Mouse (Mus musculus) embryo, embryonic 10.5 days (tissue): ENCODE results near the gene Reln.

ENCODE experiments used
- DNase-seq: peaks from one replicate; pipeline ENCODE4 v3.0.0-alpha.2; 2015; ENCODE audit warnings: low spot score

Reln gene

GRCm38 (mm10) chr5:22307853-22308252, 36.6 kb downstream of the Reln start:
- DNase-seq, result no peak

- no peak for DNase-seq
Measured at GRCm38 (mm10) chr5:22307072-22307471, 37.4 kb downstream of the Reln start.

- peak; percentile 23 for DNase-seq
Measured at GRCm38 (mm10) chr5:22303709-22304108, 40.8 kb downstream of the Reln start.

GRCm38 (mm10) chr5:22302309-22302708, 42.2 kb downstream of the Reln start:
- DNase-seq, result no peak

GRCm38 (mm10) chr5:22300788-22301187, 43.7 kb downstream of the Reln start:
- DNase-seq, result no peak

- no peak for DNase-seq
Measured at GRCm38 (mm10) chr5:22300046-22300445, 44.5 kb downstream of the Reln start.

GRCm38 (mm10) chr5:22295161-22295560, 49.3 kb downstream of the Reln start:
- DNase-seq, result no peak

GRCm38 (mm10) chr5:22291409-22291808, 53.1 kb downstream of the Reln start:
- DNase-seq, result no peak

GRCm38 (mm10) chr5:22285396-22285795, 59.1 kb downstream of the Reln start:
- no peak for DNase-seq

GRCm38 (mm10) chr5:22282141-22282665, 62.3 kb downstream of the Reln start:
- DNase-seq, result no peak

GRCm38 (mm10) chr5:22280534-22281164, 63.9 kb downstream of the Reln start:
- no peak for DNase-seq

- no peak for DNase-seq
Measured at GRCm38 (mm10) chr5:22279201-22279600, 65.3 kb downstream of the Reln start.

- no peak for DNase-seq
Measured at GRCm38 (mm10) chr5:22274134-22274533, 70.4 kb downstream of the Reln start.

GRCm38 (mm10) chr5:22266489-22267301, 77.8 kb downstream of the Reln start:
- no peak for DNase-seq

- no peak for DNase-seq
Measured at GRCm38 (mm10) chr5:22262351-22262765, 82.1 kb downstream of the Reln start.

- DNase-seq, result no peak
Measured at GRCm38 (mm10) chr5:22255346-22255745, 89.2 kb downstream of the Reln start.

- no peak for DNase-seq
Measured at GRCm38 (mm10) chr5:22253910-22254309, 90.6 kb downstream of the Reln start.

- no peak for DNase-seq
Measured at GRCm38 (mm10) chr5:22253318-22253717, 91.2 kb downstream of the Reln start.

- DNase-seq, result no peak
Measured at GRCm38 (mm10) chr5:22247850-22248249, 96.7 kb downstream of the Reln start.

- DNase-seq, result no peak
Measured at GRCm38 (mm10) chr5:22245056-22245455, 99.4 kb downstream of the Reln start.

- DNase-seq, result no peak
Measured at GRCm38 (mm10) chr5:22243538-22243937, 101.0 kb downstream of the Reln start.

GRCm38 (mm10) chr5:22241560-22241959, 102.9 kb downstream of the Reln start:
- no peak for DNase-seq

GRCm38 (mm10) chr5:22236801-22237200, 107.7 kb downstream of the Reln start:
- peak; percentile 56 for DNase-seq
